Mouse (Mus musculus) erythroblast, embryonic 14.5 days (primary cell): Measurements from ENCODE around the gene Parg. TPM values are rescaled to one million over a fixed set of nuclear protein-coding genes. Genes with fewer than 3 reads are reported as not detected.

Source experiments
- H3K27me3 ChIP-seq: 2 replicates; pipeline ENCODE4 v1.6.1; 2012; ENCODE audit warnings: inconsistent platforms; ENCODE audit not compliant: control insufficient read depth
- H3K36me3 ChIP-seq: 2 replicates; pipeline ENCODE4 v1.6.1; 2012; ENCODE audit warnings: mild to moderate bottlenecking, inconsistent platforms; ENCODE audit not compliant: control insufficient read depth
- H3K4me1 ChIP-seq: 2 replicates; pipeline ENCODE4 v1.6.1; 2012; ENCODE audit warnings: inconsistent platforms; ENCODE audit not compliant: control insufficient read depth
- H3K4me3 ChIP-seq: replicated peaks from 2 replicates; pipeline ENCODE3; 2012; ENCODE audit warnings: moderate library complexity, mild to moderate bottlenecking, inconsistent platforms
- H3K9me3 ChIP-seq: 2 replicates; pipeline ENCODE4 v1.6.1; 2012; ENCODE audit warnings: low read length, inconsistent platforms, mixed read lengths; ENCODE audit not compliant: control insufficient read depth
- GATA1 ChIP-seq: IDR thresholded peaks from 2 replicates; pipeline ENCODE4 v1.6.1; 2012; ENCODE audit warnings: low read length, inconsistent platforms, mixed read lengths
- TAL1 ChIP-seq: IDR thresholded peaks from 3 replicates; pipeline ENCODE4 v1.6.1; 2012; ENCODE audit warnings: low read length, inconsistent platforms, mixed read lengths
- polyA plus RNA-seq: library from polyadenylated mRNA; stranded (reverse); fragments of >175 nt; gene quantifications from 2 replicates; pipeline ENCODE4 v1.2.3, GENCODE M21; 2012

Gene Parg
- polyA plus RNA-seq, 1 experiment = 0.68 TPM

- Histone ChIP-seq H3K4me1 (no peaks in the 10 kb centered on the region), H3K9me3 (no peaks in the 10 kb centered on the region), H3K27me3 (no peaks in the 10 kb centered on the region), H3K4me3 (no peak overlapping the region), H3K36me3 (no peaks in the 10 kb centered on the region)
- TF ChIP-seq GATA1 = no peak
These were observed 131.0 kb downstream of the Parg start for GRCm38 (mm10) chr14:32332515-32333445.

- H3K9me3 ChIP-seq = no peaks in the 10 kb centered on the region
- no peaks in the 10 kb centered on the region for H3K36me3 ChIP-seq
- H3K4me3 ChIP-seq = no peak overlapping the region
- TF ChIP-seq GATA1 (no peak), TAL1 (no peak)
- H3K4me1 ChIP-seq = no peaks in the 10 kb centered on the region
- no peaks in the 10 kb centered on the region for H3K27me3 ChIP-seq
These were observed 134.3 kb downstream of the Parg start for GRCm38 (mm10) chr14:32336021-32336420.

GRCm38 (mm10) chr14:32336547-32336946 is 134.8 kb downstream of the Parg start:
- H3K36me3 ChIP-seq = no peaks in the 10 kb centered on the region
- no peaks in the 10 kb centered on the region for H3K27me3 ChIP-seq
- TF ChIP-seq TAL1 = no peak
- TF ChIP-seq GATA1 = no peak
- no peaks in the 10 kb centered on the region for H3K9me3 ChIP-seq
- no peaks in the 10 kb centered on the region for H3K4me1 ChIP-seq
- no peak overlapping the region for H3K4me3 ChIP-seq

DNA sequence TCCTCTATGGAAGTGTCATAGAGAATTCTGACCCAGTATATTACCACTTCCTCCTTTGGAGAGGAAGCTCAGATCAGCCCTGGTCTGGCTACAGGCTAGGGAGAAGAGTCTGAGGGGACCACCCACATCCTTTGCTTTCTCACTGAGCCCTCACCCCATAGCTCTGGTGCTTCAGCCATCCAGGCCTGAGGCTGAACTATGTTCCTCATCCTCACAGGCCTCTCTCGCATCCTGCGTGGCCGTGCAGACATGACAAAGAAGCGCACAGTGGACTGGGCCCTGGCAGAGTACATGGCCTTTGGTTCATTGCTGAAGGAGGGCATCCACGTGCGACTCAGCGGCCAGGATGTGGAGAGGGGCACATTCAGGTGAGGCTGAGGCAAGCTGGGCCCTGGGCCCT is 140.1 kb downstream of the Parg start:
- Histone ChIP-seq H3K4me1 (no peaks in the 10 kb centered on the region), H3K4me3 (no peak overlapping the region), H3K9me3 (no peaks in the 10 kb centered on the region), H3K27me3 (no peaks in the 10 kb centered on the region), H3K36me3 (no peaks in the 10 kb centered on the region)
- no peak for TF ChIP-seq GATA1
- no peak for TF ChIP-seq TAL1

GRCm38 (mm10) chr14:32344176-32344575 is 142.4 kb downstream of the Parg start:
- Histone ChIP-seq H3K4me1 (no peaks in the 10 kb centered on the region), H3K9me3 (no peaks in the 10 kb centered on the region), H3K27me3 (no peaks in the 10 kb centered on the region), H3K36me3 (no peaks in the 10 kb centered on the region), H3K4me3 (no peak overlapping the region)
- TF ChIP-seq GATA1 (no peak), TAL1 (no peak)

DNA sequence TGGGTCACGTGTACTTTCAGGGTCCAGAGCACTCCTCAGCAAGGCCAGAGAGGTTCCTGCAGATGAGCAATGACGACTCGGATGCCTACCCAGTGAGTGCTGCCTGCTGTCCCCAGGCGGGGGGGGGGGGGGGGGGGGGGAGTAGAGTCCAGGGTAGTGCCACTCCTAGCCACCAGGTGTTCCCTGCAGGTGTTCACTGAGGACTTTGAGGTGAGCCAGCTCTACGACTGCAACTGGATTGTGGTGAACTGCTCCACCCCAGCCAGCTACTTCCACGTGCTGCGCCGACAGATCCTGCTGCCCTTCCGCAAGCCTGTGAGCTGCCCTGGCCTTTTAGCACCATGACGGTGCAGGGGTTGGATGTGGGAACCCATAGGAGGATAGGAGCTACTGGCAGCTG is 142.9 kb downstream of the Parg start:
- H3K4me1 ChIP-seq = no peaks in the 10 kb centered on the region
- no peaks in the 10 kb centered on the region for H3K9me3 ChIP-seq
- no peaks in the 10 kb centered on the region for H3K27me3 ChIP-seq
- TF ChIP-seq TAL1 = no peak
- TF ChIP-seq GATA1 = no peak
- H3K36me3 ChIP-seq = no peaks in the 10 kb centered on the region
- no peak overlapping the region for H3K4me3 ChIP-seq

Other genes starting within 250 kb of the Parg start
- gene Galnt15, start 173.0 kb upstream of the Parg start, polyA plus RNA-seq = not detected in 2 replicates
- 0.84 and 0.94 TPM in 2 replicates for gene Oxnad1, start 116.6 kb upstream of the Parg start, polyA plus RNA-seq
- 4.4 and 8.2 TPM in 2 replicates for gene Dph3, start 116.2 kb upstream of the Parg start, polyA plus RNA-seq
- not detected in 2 replicates for gene Msmb, start 59.9 kb upstream of the Parg start, polyA plus RNA-seq
- gene Ncoa4, start 42.1 kb upstream of the Parg start, polyA plus RNA-seq = 6.9 and 7.6 TPM in 2 replicates
- 15.2 and 17.5 TPM in 2 replicates for gene Timm23, start 51 bp upstream of the Parg start, polyA plus RNA-seq
- gene Ogdhl, start 120.1 kb downstream of the Parg start, polyA plus RNA-seq = not detected in 2 replicates
- gene 1700024G13Rik, start 186.4 kb downstream of the Parg start, polyA plus RNA-seq = not detected in 2 replicates